Mouse (Mus musculus): ENCODE results near the gene Ddx39. TPM values are rescaled to one million over a fixed set of nuclear protein-coding genes. Genes with fewer than 3 reads are reported as not detected.

The Ddx39 gene
- polyA plus RNA-seq, 2 experiments = 110 to 191 TPM

GRCm38 (mm10) chr8:83770669-83771068, 55.7 kb downstream of the Ddx39 start:
- DNase-seq (ENCODE audit: low read depth in 3 of 3, low spot score in 3 of 3) (no peak), ATAC-seq (ENCODE audit: insufficient read depth) (no peak)
- 23% methylated on average over 2 of the region's 2 CpGs for whole genome bisulfite sequencing (ENCODE audit: insufficient replicate concordance)
- Histone ChIP-seq H3K4me2 (ENCODE audit: low read depth) (no peak overlapping the region), H3K36me3 (replicated peaks; ENCODE audit: control insufficient read depth, insufficient read depth, low read depth) (no peaks in the 10 kb centered on the region), H3K4me1 (replicated peaks; ENCODE audit: control insufficient read depth in 2 of 2, insufficient read depth in 2 of 2, low read length in 1 of 2) (peaks cover 0 to 22% of the 10 kb centered on the region in 2 experiments; a peak in 2 of 4 replicates), H3K4me3 (ENCODE audit: insufficient read depth in 1 of 2, low read depth in 2 of 2, low read length in 2 of 2) (no peak overlapping the region), H3K27ac (no peak overlapping the region), H3K9me3 (ENCODE audit: control insufficient read depth, low read length) (no peaks in the 10 kb centered on the region), H3K9ac (replicated peaks) (no peak overlapping the region), H3K27me3 (ENCODE audit: control insufficient read depth, insufficient read depth, low read length) (no peaks in the 10 kb centered on the region)
- TF ChIP-seq CTCF (IDR thresholded peaks at IDR 0.05; ENCODE audit: low read depth) = no peak

DNA sequence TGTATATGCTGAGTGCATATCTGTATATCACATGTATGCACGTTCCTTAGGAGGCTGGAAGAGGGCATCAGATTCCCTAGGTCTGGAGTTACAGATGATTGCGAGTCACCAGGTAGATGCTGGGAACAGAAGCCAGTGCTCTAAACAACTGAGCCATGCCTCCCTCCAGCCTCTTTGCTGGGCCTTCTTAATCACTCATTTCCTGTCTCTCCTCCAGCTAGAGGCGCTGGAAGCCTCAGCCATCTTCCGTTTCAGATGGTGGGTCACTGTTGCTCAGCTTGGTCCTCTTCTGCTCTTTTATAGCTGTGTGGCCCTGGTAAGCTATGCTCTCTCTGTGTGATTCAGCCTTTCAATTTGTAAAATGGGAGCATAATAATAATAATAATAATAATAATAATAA, 56.8 kb downstream of the Ddx39 start:
- Histone ChIP-seq H3K27ac (no peak overlapping the region), H3K4me3 (ENCODE audit: insufficient read depth in 1 of 2, low read depth in 2 of 2, low read length in 2 of 2) (no peak overlapping the region), H3K4me1 (replicated peaks; ENCODE audit: control insufficient read depth in 2 of 2, insufficient read depth in 2 of 2, low read length in 1 of 2) (peaks cover 0 to 22% of the 10 kb centered on the region in 2 experiments; a peak in 2 of 4 replicates), H3K36me3 (replicated peaks; ENCODE audit: control insufficient read depth, insufficient read depth, low read depth) (no peaks in the 10 kb centered on the region), H3K4me2 (ENCODE audit: low read depth) (no peak overlapping the region), H3K9ac (replicated peaks) (no peak overlapping the region), H3K27me3 (ENCODE audit: control insufficient read depth, insufficient read depth, low read length) (no peaks in the 10 kb centered on the region), H3K9me3 (ENCODE audit: control insufficient read depth, low read length) (no peaks in the 10 kb centered on the region)
- ATAC-seq (ENCODE audit: insufficient read depth) (no peak), DNase-seq (ENCODE audit: low read depth in 3 of 3, low spot score in 3 of 3) (no peak)
- TF ChIP-seq CTCF (IDR thresholded peaks at IDR 0.05; ENCODE audit: low read depth) (no peak), EP300 (IDR thresholded peaks at IDR 0.05; ENCODE audit: low read depth) (no peak)
- WGBS (ENCODE audit: insufficient replicate concordance) = 24% methylated on average over 4 of the region's 4 CpGs

DNA sequence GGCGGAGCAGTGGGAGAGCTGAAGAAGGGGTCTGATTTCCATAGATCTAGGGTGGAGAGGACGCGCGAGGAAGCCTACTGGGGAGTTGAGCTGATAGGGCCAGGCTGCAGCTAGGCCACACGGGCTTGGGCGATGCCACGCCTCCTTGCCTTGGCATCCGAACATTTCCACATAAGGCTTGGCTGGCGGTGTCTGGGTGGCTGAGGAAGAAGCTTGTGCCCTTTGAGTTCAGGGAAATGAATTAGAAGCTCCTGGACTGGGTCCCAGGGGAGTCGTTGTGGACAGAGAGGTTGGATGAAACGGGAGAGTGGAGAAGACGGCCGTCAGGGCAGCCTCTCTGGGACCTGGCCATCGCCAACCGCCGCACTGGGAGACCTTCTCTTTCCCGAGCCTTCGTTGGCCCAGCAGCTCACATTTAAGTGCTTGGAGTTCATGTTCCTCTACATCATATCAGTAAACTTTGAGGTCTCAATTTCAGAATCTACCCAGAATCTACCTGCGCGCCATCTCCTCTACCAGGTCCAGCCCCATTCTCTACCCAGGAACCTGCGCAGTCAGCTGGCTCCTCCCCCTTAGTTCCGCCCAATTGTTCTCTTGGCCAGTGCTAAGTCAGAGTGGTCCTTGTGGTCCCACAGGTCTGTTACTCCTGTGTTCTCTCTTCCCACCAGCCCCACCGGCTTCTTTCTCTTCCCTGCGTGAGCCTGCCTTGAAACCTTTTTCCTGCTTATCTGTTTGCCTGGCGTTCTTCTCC, 57.9 kb downstream of the Ddx39 start:
- H3K27ac ChIP-seq = no peak overlapping the region

DNA sequence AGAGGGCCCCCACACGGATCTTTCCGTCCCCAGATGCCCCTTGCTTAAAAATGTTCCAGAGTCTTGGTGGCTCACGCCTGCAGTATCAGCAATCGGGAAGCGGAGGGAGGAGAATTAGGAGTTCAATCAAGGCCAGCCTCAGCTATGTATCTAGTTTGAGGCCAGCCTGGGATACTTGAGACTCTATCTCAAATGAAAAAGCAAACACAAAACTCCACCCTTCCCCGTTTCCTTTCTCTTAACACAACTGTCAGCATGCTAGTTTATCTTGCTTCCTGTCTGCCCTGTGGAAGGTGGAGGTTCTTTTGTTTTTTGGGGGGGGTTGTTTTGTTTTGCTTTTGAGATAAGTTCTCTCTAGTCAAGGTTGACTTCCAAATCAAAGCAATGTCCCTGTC, 58.5 kb downstream of the Ddx39 start:
- TF ChIP-seq CTCF (IDR thresholded peaks at IDR 0.05; ENCODE audit: low read depth) (no peak), EP300 (IDR thresholded peaks at IDR 0.05; ENCODE audit: low read depth) (no peak)
- H3K4me3 ChIP-seq (ENCODE audit: insufficient read depth in 1 of 2, low read depth in 2 of 2, low read length in 2 of 2) = peak overlapping the region in 1 of 2 experiments; percentile 33; a peak in 1 of 4 replicates
- no peaks in the 10 kb centered on the region for H3K9me3 ChIP-seq (ENCODE audit: control insufficient read depth, low read length)
- ATAC-seq (ENCODE audit: insufficient read depth) = no peak
- H3K4me2 ChIP-seq (ENCODE audit: low read depth) = peak overlapping the region; percentile 64
- no peaks in the 10 kb centered on the region for H3K36me3 ChIP-seq (replicated peaks; ENCODE audit: control insufficient read depth, insufficient read depth, low read depth)
- peaks cover 0 to 18% of the 10 kb centered on the region in 2 experiments; a peak in 2 of 4 replicates for H3K4me1 ChIP-seq (replicated peaks; ENCODE audit: control insufficient read depth in 2 of 2, insufficient read depth in 2 of 2, low read length in 1 of 2)
- H3K9ac ChIP-seq (replicated peaks) = no peak overlapping the region
- no peak for DNase-seq (ENCODE audit: low read depth in 3 of 3, low spot score in 3 of 3)
- WGBS (ENCODE audit: insufficient replicate concordance) = 3% methylated on average over 6 of the region's 6 CpGs
- no peaks in the 10 kb centered on the region for H3K27me3 ChIP-seq (ENCODE audit: control insufficient read depth, insufficient read depth, low read length)
- no peak overlapping the region for H3K27ac ChIP-seq

More for the DNA sequence above, 57.9 kb downstream of the Ddx39 start:
- Histone ChIP-seq H3K9ac (replicated peaks) (no peak overlapping the region), H3K4me1 (replicated peaks; ENCODE audit: control insufficient read depth in 2 of 2, insufficient read depth in 2 of 2, low read length in 1 of 2) (peaks cover 0 to 22% of the 10 kb centered on the region in 2 experiments; a peak in 2 of 4 replicates), H3K4me2 (ENCODE audit: low read depth) (peak overlapping the region; percentile 64), H3K27me3 (ENCODE audit: control insufficient read depth, insufficient read depth, low read length) (no peaks in the 10 kb centered on the region), H3K36me3 (replicated peaks; ENCODE audit: control insufficient read depth, insufficient read depth, low read depth) (no peaks in the 10 kb centered on the region), H3K4me3 (ENCODE audit: insufficient read depth in 1 of 2, low read depth in 2 of 2, low read length in 2 of 2) (peak overlapping the region; percentile 27 to 33), H3K9me3 (ENCODE audit: control insufficient read depth, low read length) (no peaks in the 10 kb centered on the region)
- TF ChIP-seq EP300 (IDR thresholded peaks at IDR 0.05; ENCODE audit: low read depth) = no peak
- TF ChIP-seq CTCF (IDR thresholded peaks at IDR 0.05; ENCODE audit: low read depth) = peak; percentile 0; the same call in 1 of the 2 replicates
- ATAC-seq (ENCODE audit: insufficient read depth) (no peak; the same call in 1 of the 2 replicates), DNase-seq (ENCODE audit: low read depth in 3 of 3, low spot score in 3 of 3) (no peak)
- WGBS (ENCODE audit: insufficient replicate concordance) = 10% methylated on average over 25 of the region's 25 CpGs

- WGBS (ENCODE audit: insufficient replicate concordance) = 82% methylated on average over 2 of the region's 2 CpGs
- no peak for DNase-seq (ENCODE audit: low read depth in 3 of 3, low spot score in 3 of 3)
These were observed 59.2 kb downstream of the Ddx39 start for GRCm38 (mm10) chr8:83774221-83774620.

More at GRCm38 (mm10) chr8:83774221-83774620, 59.2 kb downstream of the Ddx39 start:
- ATAC-seq (ENCODE audit: insufficient read depth) = no peak
- Histone ChIP-seq H3K4me3 (ENCODE audit: insufficient read depth in 1 of 2, low read depth in 2 of 2, low read length in 2 of 2) (no peak overlapping the region), H3K27ac (no peak overlapping the region), H3K9ac (replicated peaks) (no peak overlapping the region), H3K36me3 (replicated peaks; ENCODE audit: control insufficient read depth, insufficient read depth, low read depth) (no peaks in the 10 kb centered on the region), H3K9me3 (ENCODE audit: control insufficient read depth, low read length) (no peaks in the 10 kb centered on the region), H3K4me1 (replicated peaks; ENCODE audit: control insufficient read depth in 2 of 2, insufficient read depth in 2 of 2, low read length in 1 of 2) (peaks cover 0 to 12% of the 10 kb centered on the region in 2 experiments; a peak in 2 of 4 replicates), H3K27me3 (ENCODE audit: control insufficient read depth, insufficient read depth, low read length) (no peaks in the 10 kb centered on the region), H3K4me2 (ENCODE audit: low read depth) (no peak overlapping the region)
- TF ChIP-seq CTCF (IDR thresholded peaks at IDR 0.05; ENCODE audit: low read depth) (no peak), EP300 (IDR thresholded peaks at IDR 0.05; ENCODE audit: low read depth) (no peak)

Small RNAs within 50 kb of the gene (microRNA-seq; reads per million reads assigned to microRNA genes)
- gene Mir1668 = not detected

Other genes with a start within 250 kb of the Ddx39 start
- gene Olfr370, start 179.4 kb upstream of the Ddx39 start, polyA plus RNA-seq (2012; rRNA removed) = not detected in 2 replicates
- gene Olfr370, start 179.4 kb upstream of the Ddx39 start, polyA plus RNA-seq (2014; fragmentation: Nextera tagmentation; extraction: Ambion mirVana) = not detected in 2 replicates
- gene Ndufb7, start 148.5 kb upstream of the Ddx39 start, polyA plus RNA-seq (2012; rRNA removed) = 160 and 197 TPM in 2 replicates
- 283 and 290 TPM in 2 replicates for gene Ndufb7, start 148.5 kb upstream of the Ddx39 start, polyA plus RNA-seq (2014; fragmentation: Nextera tagmentation; extraction: Ambion mirVana)
- 176 and 217 TPM in 2 replicates for gene Tecr, start 107.2 kb upstream of the Ddx39 start, polyA plus RNA-seq (2012; rRNA removed)
- 294 and 325 TPM in 2 replicates for gene Tecr, start 107.2 kb upstream of the Ddx39 start, polyA plus RNA-seq (2014; fragmentation: Nextera tagmentation; extraction: Ambion mirVana)
- 26.1 and 32.7 TPM in 2 replicates for gene Dnajb1, start 107.0 kb upstream of the Ddx39 start, polyA plus RNA-seq (2012; rRNA removed)
- gene Dnajb1, start 107.0 kb upstream of the Ddx39 start, polyA plus RNA-seq (2014; fragmentation: Nextera tagmentation; extraction: Ambion mirVana) = 37.6 and 37.8 TPM in 2 replicates
- gene Gipc1, start 62.5 kb upstream of the Ddx39 start, polyA plus RNA-seq (2012; rRNA removed) = 22.5 and 27.2 TPM in 2 replicates
- gene Gipc1, start 62.5 kb upstream of the Ddx39 start, polyA plus RNA-seq (2014; fragmentation: Nextera tagmentation; extraction: Ambion mirVana) = 32.5 and 34.7 TPM in 2 replicates
- 0.09 and 0.19 TPM in 2 replicates for gene Ptger1, start 48.5 kb upstream of the Ddx39 start, polyA plus RNA-seq (2012; rRNA removed)
- gene Ptger1, start 48.5 kb upstream of the Ddx39 start, polyA plus RNA-seq (2014; fragmentation: Nextera tagmentation; extraction: Ambion mirVana) = 0.18 and 0.47 TPM in 2 replicates
- 8.7 and 9.5 TPM in 2 replicates for gene Pkn1, start 16.0 kb upstream of the Ddx39 start, polyA plus RNA-seq (2012; rRNA removed)
- 6.9 TPM in 2 replicates for gene Pkn1, start 16.0 kb upstream of the Ddx39 start, polyA plus RNA-seq (2014; fragmentation: Nextera tagmentation; extraction: Ambion mirVana)
- 8.6 and 11.3 TPM in 2 replicates for gene Adgre5, start 26.1 kb downstream of the Ddx39 start, polyA plus RNA-seq (2012; rRNA removed)
- gene Adgre5, start 26.1 kb downstream of the Ddx39 start, polyA plus RNA-seq (2014; fragmentation: Nextera tagmentation; extraction: Ambion mirVana) = 8.7 and 8.9 TPM in 2 replicates
- 4.5 and 6.1 TPM in 2 replicates for gene Adgrl1, start 184.9 kb downstream of the Ddx39 start, polyA plus RNA-seq (2012; rRNA removed)
- 1.2 and 1.7 TPM in 2 replicates for gene Adgrl1, start 184.9 kb downstream of the Ddx39 start, polyA plus RNA-seq (2014; fragmentation: Nextera tagmentation; extraction: Ambion mirVana)
- gene Gm10644, start 240.0 kb downstream of the Ddx39 start, polyA plus RNA-seq (2012; rRNA removed) = 0.30 and 0.31 TPM in 2 replicates
- 0.09 and 0.30 TPM in 2 replicates for gene Gm10644, start 240.0 kb downstream of the Ddx39 start, polyA plus RNA-seq (2014; fragmentation: Nextera tagmentation; extraction: Ambion mirVana)
- gene Asf1b, start 240.3 kb downstream of the Ddx39 start, polyA plus RNA-seq (2012; rRNA removed) = 92.7 and 98.5 TPM in 2 replicates
- gene Asf1b, start 240.3 kb downstream of the Ddx39 start, polyA plus RNA-seq (2014; fragmentation: Nextera tagmentation; extraction: Ambion mirVana) = 130 and 138 TPM in 2 replicates

All from liver, embryonic 14.5 days (tissue).